Mouse (Mus musculus) olfactory bulb, adult 2 months (tissue): ENCODE results near the gene Itgad. TPM values are rescaled to one million over a fixed set of nuclear protein-coding genes. Genes with fewer than 3 reads are reported as not detected.
"Not testable (repeated sequence)": the region's sequence is repeated elsewhere in the genome, so short reads cannot be mapped to it uniquely, and the experiment has no call there.

Experiments used
- H3K27ac ChIP-seq: fragments of 200-500 bp; 2 replicates; pipeline ENCODE4 v1.5.1; 2012; ENCODE audit warnings: low read depth, low read length; ENCODE audit not compliant: insufficient read depth
- H3K4me1 ChIP-seq: fragments of 200-500 bp; 2 replicates; pipeline ENCODE4 v1.6.1; 2012; ENCODE audit warnings: low read length; ENCODE audit not compliant: control insufficient read depth, insufficient read depth
- H3K4me3 ChIP-seq: fragments of 200-500 bp; 2 replicates; pipeline ENCODE4 v1.5.1; 2012; ENCODE audit warnings: mild to moderate bottlenecking, low read depth, low read length, moderate library complexity; ENCODE audit not compliant: insufficient read depth
- CTCF ChIP-seq: fragments of 200-500 bp; IDR thresholded peaks from 2 replicates; pipeline ENCODE4 v1.5.1; 2012; ENCODE audit warnings: low read depth, mild to moderate bottlenecking, low read length, moderate library complexity; ENCODE audit not compliant: insufficient read depth
- POLR2A ChIP-seq: fragments of 200-500 bp; IDR thresholded peaks from 2 replicates; pipeline ENCODE4 v1.6.1; 2012; ENCODE audit warnings: mild to moderate bottlenecking, low read depth, low read length, moderate library complexity; ENCODE audit not compliant: insufficient read depth
- WGBS: fragments of 180-500 bp; shearing (Covaris S2); methylation state at CpG from one replicate; pipeline ENCODE4 v1.1.7; 2018; 5-methylcytosine and 5-hydroxymethylcytosine counted together
- polyA plus RNA-seq: library from polyadenylated mRNA; stranded (reverse); fragments of >200 nt; gene quantifications from 2 replicates; pipeline ENCODE4 v1.2.4, GENCODE M21; 2012; ENCODE audit warnings: low replicate concordance; ENCODE audit not compliant: missing spikeins, insufficient read depth, insufficient read length

The Itgad gene
- polyA plus RNA-seq, 1 experiment, result not detected

DNA sequence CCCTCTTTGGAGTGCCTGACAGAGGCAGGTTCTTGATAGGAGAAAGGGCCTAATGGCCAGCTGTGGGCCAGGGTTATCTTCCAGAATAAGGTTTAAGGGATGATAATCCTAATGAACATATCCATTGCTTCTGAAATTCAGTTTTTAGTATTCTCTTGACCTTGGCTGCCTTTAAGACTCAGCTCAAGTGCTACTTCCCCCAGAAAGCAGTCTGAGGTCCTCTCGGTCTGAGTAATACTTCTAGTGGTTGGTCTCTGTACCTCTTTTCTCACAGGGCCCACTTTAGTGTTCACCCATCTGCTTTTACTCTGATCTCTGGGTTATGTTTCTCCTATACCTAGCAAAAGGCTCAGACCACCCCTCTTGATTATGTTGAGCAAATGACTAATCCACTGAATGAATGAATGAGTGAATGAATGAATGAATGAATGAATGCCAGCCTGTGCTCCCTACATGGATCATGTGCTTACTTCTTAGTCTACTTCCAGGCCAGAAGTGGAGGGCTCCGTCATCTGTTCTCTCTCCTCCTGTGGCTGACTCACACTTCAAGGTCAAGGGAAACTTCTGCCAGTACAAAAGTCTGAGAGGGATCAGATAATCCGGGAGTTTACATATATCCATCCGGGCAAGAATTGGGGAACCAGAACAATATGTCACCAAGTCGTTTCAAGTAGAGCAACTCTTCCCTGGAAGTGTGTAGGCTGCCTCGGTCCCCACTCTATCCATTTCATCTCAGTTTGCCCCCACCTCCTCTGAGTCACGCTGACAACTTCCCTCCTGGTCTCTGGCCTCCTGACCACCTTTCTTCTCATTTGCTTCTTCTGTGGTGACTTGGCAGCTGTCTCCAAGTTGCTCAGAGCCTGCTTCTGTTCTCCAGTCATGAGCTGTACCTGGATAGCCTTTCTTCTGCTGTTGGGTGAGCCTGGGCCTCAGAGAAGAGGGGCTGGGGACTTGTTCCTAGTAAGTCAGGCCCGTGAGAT, 25.1 kb upstream of the Itgad start, which contains the start of gene Itgax:
TSS of gene Itgax (plus strand) at position 807 of the 980 bp plus-strand sequence.
- 82% methylated on average over 8 of the region's 8 CpGs for WGBS
- Histone ChIP-seq H3K4me1 (no peaks in the 10 kb centered on the region), H3K27ac (no peak within 1 kb of the TSS), H3K4me3 (no peak within 1 kb of the TSS)
- TF ChIP-seq POLR2A (no peak), CTCF (no peak)

DNA sequence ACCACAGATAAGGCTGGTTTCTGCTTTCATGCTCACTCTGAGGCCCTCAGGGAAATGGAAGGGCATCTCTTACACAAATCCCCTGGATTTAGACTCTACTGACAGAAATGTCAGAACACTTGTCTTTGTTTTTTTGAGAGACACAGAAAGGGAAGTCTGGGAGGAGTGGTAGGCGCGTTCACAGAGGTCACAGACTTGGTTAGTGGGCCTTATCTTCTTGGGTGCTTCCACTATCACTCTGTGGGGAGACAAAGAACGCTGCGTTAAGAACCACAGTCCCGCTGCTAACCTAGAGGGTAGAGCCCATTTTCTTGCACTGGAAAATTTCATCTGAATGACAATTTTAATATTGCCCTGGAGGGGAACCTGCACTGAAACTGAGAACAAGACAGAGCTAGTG, 22.0 kb upstream of the Itgad start:
- H3K4me3 ChIP-seq, result no peak overlapping the region
- TF ChIP-seq POLR2A, result no peak
- no peak for TF ChIP-seq CTCF
- 92% methylated on average over 5 of the region's 5 CpGs for WGBS
- H3K27ac ChIP-seq, result no peak overlapping the region
- H3K4me1 ChIP-seq, result peaks cover 2% of the 10 kb centered on the region; the same call in 1 of the 2 replicates

DNA sequence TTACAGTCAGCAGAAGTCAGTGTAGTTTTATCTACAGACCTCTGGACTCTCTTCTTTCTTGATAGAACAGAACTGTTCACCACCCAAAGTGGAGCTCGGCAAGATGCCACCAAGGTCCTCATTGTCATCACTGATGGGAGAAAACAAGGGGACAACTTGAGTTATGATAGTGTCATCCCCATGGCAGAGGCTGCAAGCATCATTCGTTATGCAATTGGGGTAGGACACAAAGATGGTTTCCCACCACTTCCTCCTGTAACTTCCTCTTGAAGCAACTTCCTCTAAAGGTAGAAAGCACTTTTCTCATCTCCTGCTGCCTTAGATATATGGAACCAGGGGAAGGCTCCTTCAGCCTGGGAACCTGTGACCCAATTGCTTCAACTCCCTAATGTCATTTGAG, 20.6 kb upstream of the Itgad start:
- H3K4me1 ChIP-seq, result peaks cover 2% of the 10 kb centered on the region; the same call in 1 of the 2 replicates
- 89% methylated on average over 2 of the region's 2 CpGs for WGBS
- TF ChIP-seq CTCF, result no peak
- TF ChIP-seq POLR2A, result no peak
- no peak overlapping the region for H3K27ac ChIP-seq
- H3K4me3 ChIP-seq, result no peak overlapping the region

DNA sequence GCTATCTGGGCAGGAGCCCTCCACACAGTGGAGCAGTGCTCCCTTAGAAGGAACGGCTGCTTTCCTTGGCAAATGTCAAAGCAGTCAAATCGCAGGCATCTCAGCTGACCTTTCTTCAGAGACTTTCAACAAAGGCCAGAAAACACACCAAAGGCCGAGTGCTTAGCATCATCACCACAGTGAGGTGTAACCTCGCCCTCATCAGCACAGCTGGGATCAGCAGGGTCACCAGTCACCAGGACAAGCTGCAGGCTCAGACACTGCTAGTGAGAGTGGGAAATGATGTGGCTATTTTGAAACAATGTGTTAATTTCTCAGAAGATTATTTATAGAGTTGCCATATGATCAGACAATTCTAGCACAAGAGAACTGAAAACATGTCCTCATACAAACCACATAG, 17.2 kb upstream of the Itgad start:
- H3K4me1 ChIP-seq, result peaks cover 2% of the 10 kb centered on the region; the same call in 1 of the 2 replicates
- 56% methylated on average over 4 of the region's 4 CpGs for WGBS
- H3K27ac ChIP-seq, result no peak overlapping the region
- TF ChIP-seq POLR2A, result no peak
- TF ChIP-seq CTCF, result no peak
- H3K4me3 ChIP-seq, result no peak overlapping the region

DNA sequence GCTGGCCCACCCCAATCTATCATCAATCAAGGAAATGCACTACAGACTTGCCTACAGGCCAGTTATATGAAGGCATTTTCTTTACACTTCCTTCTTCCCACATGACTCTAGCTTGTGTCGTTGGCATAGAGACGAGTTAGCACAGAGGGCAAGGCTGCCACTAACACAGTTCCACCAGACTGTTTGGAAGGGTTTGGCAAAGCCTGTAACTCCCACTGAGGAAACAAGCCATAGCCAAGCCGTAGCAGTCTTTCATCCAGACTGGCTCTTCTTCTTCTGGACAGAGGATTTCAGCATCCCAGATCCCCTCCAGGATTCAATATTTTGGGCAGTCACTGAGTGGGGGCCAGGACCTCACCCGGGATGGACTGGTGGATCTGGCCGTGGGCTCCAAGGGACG, 14.6 kb upstream of the Itgad start:
- no peak for TF ChIP-seq CTCF
- no peak overlapping the region for H3K27ac ChIP-seq
- 92% methylated on average over 6 of the region's 6 CpGs for WGBS
- peaks cover 2% of the 10 kb centered on the region; the same call in 1 of the 2 replicates for H3K4me1 ChIP-seq
- no peak overlapping the region for H3K4me3 ChIP-seq

DNA sequence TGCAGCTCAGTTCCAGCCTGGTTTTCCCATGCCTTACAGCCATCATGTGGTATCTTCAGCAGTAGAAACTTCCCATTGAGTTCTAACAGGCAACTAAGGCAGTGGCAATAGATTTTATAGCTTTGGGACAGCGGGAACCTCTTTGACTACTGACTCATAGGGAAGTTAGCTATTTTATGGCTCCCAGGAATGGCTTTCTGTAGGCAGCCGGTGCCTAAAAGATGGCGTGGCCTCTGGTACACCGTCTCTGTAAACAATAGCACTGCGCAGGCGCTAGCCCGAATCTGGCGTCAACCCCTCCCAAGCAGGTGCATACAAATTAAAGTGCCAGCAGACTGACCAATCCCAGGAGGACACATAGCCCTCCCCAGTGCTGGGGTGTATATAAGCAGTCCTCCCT, 3.2 kb upstream of the Itgad start:
- 91% methylated on average over 8 of the region's 8 CpGs for WGBS
- no peak for TF ChIP-seq CTCF
- TF ChIP-seq POLR2A, result no peak
- no peak overlapping the region for H3K4me3 ChIP-seq

DNA sequence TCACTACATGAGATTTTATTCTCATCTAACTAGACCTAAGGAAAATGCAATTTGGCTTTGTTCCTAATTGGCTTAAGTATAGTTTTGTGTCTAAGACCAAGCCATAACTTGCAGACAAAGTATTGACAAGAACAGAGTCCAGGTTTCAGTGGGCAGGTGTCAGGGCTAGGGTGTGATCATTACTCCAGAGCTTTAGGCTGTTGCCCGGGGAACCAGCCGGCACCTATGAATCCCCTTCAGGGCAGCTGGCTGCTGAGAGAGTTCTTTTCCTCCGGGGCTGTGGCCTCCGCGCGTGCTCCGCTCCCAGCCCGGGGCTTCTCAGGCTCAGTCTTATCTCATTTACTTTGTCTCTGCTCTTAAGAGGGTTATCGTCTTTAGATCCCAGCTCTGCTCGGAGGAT, 748 bp downstream of the Itgad start:
- TF ChIP-seq CTCF (no peak), POLR2A (no peak)
- 75% methylated on average over 10 of the region's 10 CpGs for WGBS
- no peak overlapping the region for H3K4me3 ChIP-seq
- no peaks in the 10 kb centered on the region for H3K4me1 ChIP-seq
- H3K27ac ChIP-seq, result no peak overlapping the region

More for the DNA sequence above, 3.2 kb upstream of the Itgad start:
- H3K27ac ChIP-seq, result no peak overlapping the region
- H3K4me1 ChIP-seq, result no peaks in the 10 kb centered on the region

DNA sequence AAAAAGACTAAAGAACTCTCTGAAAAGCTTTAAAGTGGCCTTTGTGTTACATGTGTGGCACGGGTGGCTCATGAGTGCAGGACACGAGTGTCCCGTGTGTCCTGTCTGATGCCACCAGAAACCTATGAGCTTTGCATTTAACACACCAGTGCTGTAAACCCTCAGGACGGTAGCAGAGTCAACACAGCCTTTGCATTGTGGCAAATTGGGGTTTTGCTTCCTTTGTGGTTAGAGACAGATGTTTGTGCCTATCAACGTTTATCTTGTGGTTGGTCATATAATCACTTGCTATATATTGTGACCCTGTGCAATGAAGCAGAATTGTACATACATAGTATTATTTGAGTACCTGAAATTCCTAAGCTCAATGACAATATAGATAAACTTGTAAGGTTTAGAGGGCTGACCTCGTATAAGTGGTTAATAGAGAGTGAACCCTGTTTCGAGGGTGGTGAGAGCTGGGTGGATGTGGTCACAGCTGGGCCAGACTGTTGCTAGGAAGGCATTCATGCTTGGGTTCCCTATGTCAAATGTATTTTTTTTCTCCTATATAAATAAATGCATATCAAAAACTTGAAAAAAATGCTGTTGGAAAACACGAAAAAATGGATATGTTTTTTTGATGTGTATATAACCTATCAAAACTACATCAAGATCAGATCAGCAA, 4.6 kb downstream of the Itgad start:
- H3K4me3 ChIP-seq, H3K27ac ChIP-seq, H3K4me1 ChIP-seq: not testable (repeated sequence)
- WGBS, result 77% methylated on average over 8 of the region's 8 CpGs

DNA sequence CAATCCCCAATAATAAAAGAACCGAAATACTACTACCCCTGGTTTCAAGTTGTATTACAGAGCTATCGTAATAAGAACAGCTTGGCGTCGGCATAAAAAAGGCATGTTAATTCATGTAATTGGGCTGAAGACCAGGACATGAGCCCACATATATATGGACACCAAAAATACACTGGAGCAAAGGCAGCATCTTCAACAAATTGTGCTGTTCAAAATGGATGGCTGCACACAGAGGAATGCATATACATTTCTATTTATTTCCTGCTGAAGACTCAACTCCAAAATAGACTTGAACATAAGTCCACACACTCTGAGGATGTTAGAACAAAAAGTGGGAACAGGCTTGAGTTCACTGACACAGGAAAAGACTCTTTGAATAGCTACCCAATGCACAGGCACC, 9.8 kb downstream of the Itgad start:
- H3K4me3 ChIP-seq, result no peak overlapping the region
- H3K27ac ChIP-seq, result no peak overlapping the region
- WGBS, result 95% methylated on average over 4 of the region's 4 CpGs
- TF ChIP-seq POLR2A (no peak), CTCF (no peak)
- no peaks in the 10 kb centered on the region for H3K4me1 ChIP-seq
